10 mouse cellular contexts compared by ENCODE assay signal in the genomic region with DNA sequence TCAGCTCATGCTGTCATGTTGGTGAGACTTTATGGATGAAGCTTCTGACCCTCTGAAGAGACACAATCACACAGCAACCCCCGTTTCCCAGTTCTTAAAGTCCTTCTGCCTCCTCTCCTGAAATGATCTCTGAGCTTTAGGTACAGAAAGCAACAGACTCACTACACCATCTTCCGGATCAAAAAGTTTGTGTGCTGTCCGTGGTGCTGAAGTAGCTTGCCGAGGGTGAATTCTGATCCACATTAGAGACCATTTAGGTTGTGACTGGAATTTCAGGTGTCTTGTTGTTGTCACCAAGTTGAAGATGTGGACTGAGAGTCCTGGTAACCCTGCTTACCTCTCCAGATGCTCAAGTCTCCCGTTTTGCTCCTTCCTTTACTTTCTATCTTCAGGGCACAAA.
DNase-seq lines count a peak whose midpoint lies in the region; ATAC-seq and TF ChIP-seq lines count a peak whose summit lies in the region.
"Had no signal": no experiment of that assay in that cellular context is flagged by ENCODE, and none has a peak within 500 bp of the region (broad histone marks: within the 10 kb centered on the region; RNA-seq: fewer than 3 reads in every experiment).

No protein-coding gene starts in this region.

- H3K4me3 ChIP-seq in heart, embryonic 10.5 days: no peak overlapping the region
- H3K4me3 ChIP-seq in stomach, postnatal 0 days (ENCODE audit: low read depth, low read length): no peak overlapping the region
- H3K4me3 ChIP-seq: layer of hippocampus, adult 2 months had no signal

- no peaks in the 10 kb centered on the region for H3K27me3 ChIP-seq in heart, embryonic 10.5 days (ENCODE audit: insufficient read depth, poor library complexity, severe bottlenecking)
- no peaks in the 10 kb centered on the region for H3K27me3 ChIP-seq in stomach, postnatal 0 days (ENCODE audit: control insufficient read depth, insufficient read depth, low read length)
- H3K27me3 ChIP-seq: Patski had no signal

- ATAC-seq in stomach, postnatal 0 days (ENCODE audit: low FRiP score, low TSS enrichment): no peak
- no peak for ATAC-seq in CD4-positive, CD25-positive, alpha-beta regulatory T cell, adult 4 months
- ATAC-seq: Patski had no signal

- DNase-seq in heart, adult 11 months: peak; percentile 48
- DNase-seq in heart, embryonic 10.5 days (ENCODE audit: low spot score): no peak
- peak; percentile 6 for DNase-seq in ovary, postnatal 10 days (ENCODE audit: low spot score)
- DNase-seq in ovary, adult 18-20 months (ENCODE audit: low spot score): no peak
- peak; percentile 72 for DNase-seq in forelimb bud, embryonic 11.5 days (ENCODE audit: low read depth, low spot score)
- peak; percentile 18 for DNase-seq in stomach, postnatal 0 days (ENCODE audit: low spot score)
- no peak for DNase-seq in right cerebral cortex, adult 2 months (ENCODE audit: low spot score in 2 of 2)

- no peaks in the 10 kb centered on the region for H3K36me3 ChIP-seq in heart, embryonic 10.5 days
- no peaks in the 10 kb centered on the region for H3K36me3 ChIP-seq in stomach, postnatal 0 days (ENCODE audit: control insufficient read depth, insufficient read depth, low read length)

- no peak overlapping the region for H3K4me2 ChIP-seq in stomach, postnatal 0 days (replicated peaks; ENCODE audit: low read depth)

- no peaks in the 10 kb centered on the region for H3K9me3 ChIP-seq in heart, embryonic 10.5 days
- H3K9me3 ChIP-seq in stomach, postnatal 0 days (ENCODE audit: control insufficient read depth, low read length): no peaks in the 10 kb centered on the region

- 22% methylated on average over 5 of the region's 5 CpGs for WGBS in heart, embryonic 10.5 days
- 30% methylated on average over 5 of the region's 5 CpGs for WGBS in stomach, postnatal 0 days

- H3K4me1 ChIP-seq in heart, embryonic 10.5 days: no peaks in the 10 kb centered on the region
- no peaks in the 10 kb centered on the region for H3K4me1 ChIP-seq in stomach, postnatal 0 days (replicated peaks; ENCODE audit: control insufficient read depth, insufficient read depth)

- no peak overlapping the region for H3K9ac ChIP-seq in stomach, postnatal 0 days (ENCODE audit: low read length)

- no peak; the same call in 1 of the 2 replicates for TF ChIP-seq CTCF in stomach, postnatal 0 days (IDR thresholded peaks at IDR 0.05; ENCODE audit: low read depth)

- H3K27ac ChIP-seq in heart, embryonic 10.5 days: no peak overlapping the region
- no peak overlapping the region for H3K27ac ChIP-seq in stomach, postnatal 0 days (replicated peaks)
- H3K27ac ChIP-seq: layer of hippocampus, adult 2 months had no signal

- TF ChIP-seq EP300 in stomach, postnatal 0 days (optimal IDR thresholded peaks at IDR 0.05): no peak

Comparison
In these comparisons a context has a peak if more than half of its experiments do, and no peak if none do; other contexts are left out.
1. DNase-seq: peak in heart, adult 11 months (single experiment), ovary, postnatal 10 days (single experiment), forelimb bud, embryonic 11.5 days (single experiment) and stomach, postnatal 0 days (single experiment); none in heart, embryonic 10.5 days (single experiment), ovary, adult 18-20 months (single experiment) and right cerebral cortex, adult 2 months (0 of 2).